Mouse (Mus musculus) stomach, embryonic 14.5 days (tissue): ENCODE data around the gene Carmil2. TPM values are rescaled to one million over a fixed set of nuclear protein-coding genes. Genes with fewer than 3 reads are reported as not detected.

Source experiments
- polyA plus RNA-seq: library from polyadenylated mRNA; unstranded; fragments of >200 nt; fragmentation: Nextera tagmentation; extraction: Ambion mirVana; gene quantifications from 2 replicates; pipeline ENCODE4 v1.2.1, GENCODE M21; 2014

Gene Carmil2
- polyA plus RNA-seq, 1 experiment from 2014 or later, result 1.0 TPM

Other genes starting within 250 kb of the Carmil2 start
- gene Tppp3, start 214.7 kb upstream of the Carmil2 start, polyA plus RNA-seq, result 39.1 and 40.1 TPM in 2 replicates
- 33.9 and 37.2 TPM in 2 replicates for gene Zdhhc1, start 189.4 kb upstream of the Carmil2 start, polyA plus RNA-seq
- 2.8 and 3.2 TPM in 2 replicates for gene Hsd11b2, start 167.5 kb upstream of the Carmil2 start, polyA plus RNA-seq
- gene Atp6v0d1, start 120.2 kb upstream of the Carmil2 start, polyA plus RNA-seq, result 75.8 and 82.9 TPM in 2 replicates
- gene Ripor1, start 81.0 kb upstream of the Carmil2 start, polyA plus RNA-seq, result 18.5 and 20.8 TPM in 2 replicates
- gene Ctcf, start 49.7 kb upstream of the Carmil2 start, polyA plus RNA-seq, result 96.0 and 101 TPM in 2 replicates
- gene Agrp, start 48.9 kb upstream of the Carmil2 start, polyA plus RNA-seq, result 0.95 and 1.5 TPM in 2 replicates
- gene Acd, start 14.8 kb downstream of the Carmil2 start, polyA plus RNA-seq, result 59.0 and 63.5 TPM in 2 replicates
- 15.9 and 18.0 TPM in 2 replicates for gene Pard6a, start 14.9 kb downstream of the Carmil2 start, polyA plus RNA-seq
- gene 4933405L10Rik, start 21.4 kb downstream of the Carmil2 start, polyA plus RNA-seq, result not detected in 2 replicates
- 22.5 and 26.5 TPM in 2 replicates for gene Enkd1, start 21.9 kb downstream of the Carmil2 start, polyA plus RNA-seq
- 14.4 and 14.5 TPM in 2 replicates for gene Gfod2, start 72.4 kb downstream of the Carmil2 start, polyA plus RNA-seq
- gene Ranbp10, start 141.1 kb downstream of the Carmil2 start, polyA plus RNA-seq, result 15.0 and 18.4 TPM in 2 replicates
- 0.30 TPM in 1 of 2 replicates, not detected in the other for gene Tsnaxip1, start 141.5 kb downstream of the Carmil2 start, polyA plus RNA-seq
- 47.2 and 52.3 TPM in 2 replicates for gene Cenpt, start 167.0 kb downstream of the Carmil2 start, polyA plus RNA-seq
- gene Thap11, start 168.9 kb downstream of the Carmil2 start, polyA plus RNA-seq, result 51.4 and 56.4 TPM in 2 replicates
- gene Nutf2, start 174.3 kb downstream of the Carmil2 start, polyA plus RNA-seq, result 265 and 276 TPM in 2 replicates
- gene Edc4, start 194.6 kb downstream of the Carmil2 start, polyA plus RNA-seq, result 34.4 and 36.9 TPM in 2 replicates
- 0.60 and 0.90 TPM in 2 replicates for gene Nrn1l, start 207.3 kb downstream of the Carmil2 start, polyA plus RNA-seq
- gene Pskh1, start 214.2 kb downstream of the Carmil2 start, polyA plus RNA-seq, result 30.2 and 30.5 TPM in 2 replicates
- 0.67 and 0.98 TPM in 2 replicates for gene Ctrl, start 247.6 kb downstream of the Carmil2 start, polyA plus RNA-seq